Mouse (Mus musculus): ENCODE data around the gene Fat3. TPM values are rescaled to one million over a fixed set of nuclear protein-coding genes. Genes with fewer than 3 reads are reported as not detected.

Fat3 gene
- polyA plus RNA-seq, 1 experiment from 2014 or later = 6.5 TPM

DNA sequence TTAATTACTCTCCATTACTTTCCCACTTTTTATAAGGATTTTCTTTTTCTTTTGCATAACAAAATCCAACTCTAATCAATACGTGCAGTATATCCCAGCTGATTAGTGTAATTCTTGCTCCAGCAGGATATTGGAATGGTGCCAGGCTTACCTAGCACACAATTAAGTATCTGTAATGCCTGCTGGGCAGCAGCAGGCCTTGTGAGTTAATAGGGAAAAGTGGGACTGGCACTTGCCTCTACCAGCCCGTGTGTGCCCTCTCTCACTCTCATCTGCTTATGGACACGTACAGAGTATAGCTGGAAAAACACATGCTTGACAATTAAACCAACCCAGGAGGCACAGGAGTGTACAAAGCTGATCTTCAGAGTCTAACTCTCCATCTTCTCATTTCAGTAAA lies 11.4 kb downstream of the Fat3 start:
- no peak for DNase-seq (ENCODE audit: low spot score)

DNA sequence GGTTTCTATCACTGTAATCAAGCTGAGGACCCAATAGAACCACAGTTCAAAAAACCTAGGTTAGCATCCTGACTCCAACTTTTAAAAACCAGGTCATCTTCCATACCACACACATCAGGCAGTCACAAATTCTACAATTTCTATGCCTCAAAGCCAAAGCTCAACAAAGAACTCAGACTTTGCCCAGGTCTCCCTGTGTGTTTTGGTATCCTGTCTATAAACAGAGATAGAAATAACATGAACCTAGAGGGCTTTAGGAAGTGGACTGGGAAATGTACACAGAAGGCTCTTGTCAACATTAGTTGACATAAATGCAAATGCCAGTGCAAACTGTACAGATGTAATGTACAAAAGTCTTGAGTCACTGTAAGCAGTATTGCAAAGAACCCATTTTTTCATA lies 13.5 kb downstream of the Fat3 start:
- H3K27me3 ChIP-seq (ENCODE audit: insufficient read depth, poor library complexity, severe bottlenecking) = no peaks in the 10 kb centered on the region
- H3K27ac ChIP-seq = no peak overlapping the region
- peaks cover 46% of the 10 kb centered on the region for H3K4me1 ChIP-seq (replicated peaks)
- no peak overlapping the region for H3K4me3 ChIP-seq
- no peak for DNase-seq (ENCODE audit: low spot score)
- H3K9me3 ChIP-seq = no peaks in the 10 kb centered on the region
- H3K36me3 ChIP-seq = no peaks in the 10 kb centered on the region

More for the DNA sequence above, 11.4 kb downstream of the Fat3 start:
- Histone ChIP-seq H3K4me1 (replicated peaks) (peaks cover 41% of the 10 kb centered on the region), H3K9me3 (no peaks in the 10 kb centered on the region), H3K36me3 (no peaks in the 10 kb centered on the region), H3K27me3 (ENCODE audit: insufficient read depth, poor library complexity, severe bottlenecking) (no peaks in the 10 kb centered on the region), H3K27ac (no peak overlapping the region), H3K4me3 (no peak overlapping the region)
- WGBS = 84% methylated on average over 3 of the region's 3 CpGs

DNA sequence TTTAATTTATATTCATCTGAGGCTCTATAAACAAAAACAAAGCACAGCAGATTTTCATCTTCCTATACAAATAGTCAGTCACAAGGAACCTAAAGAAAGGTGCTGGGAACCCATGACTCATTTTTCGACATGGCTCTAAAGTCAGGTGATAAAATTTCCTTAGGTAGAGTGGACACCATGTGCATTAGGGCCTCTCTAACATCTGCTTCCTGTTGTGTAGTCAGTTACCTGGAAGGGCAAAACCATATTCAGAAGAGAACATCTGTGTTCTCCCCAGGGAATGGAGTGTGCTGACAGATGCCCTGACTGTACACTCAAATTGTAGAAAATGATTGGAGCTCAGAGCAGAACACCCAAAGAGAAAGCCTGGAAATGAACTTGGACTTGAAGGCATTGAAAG lies 14.9 kb downstream of the Fat3 start:
- H3K27me3 ChIP-seq (ENCODE audit: insufficient read depth, poor library complexity, severe bottlenecking) = no peaks in the 10 kb centered on the region
- peak overlapping the region; percentile 62; the same call in 1 of the 2 replicates for H3K27ac ChIP-seq
- no peak overlapping the region for H3K4me3 ChIP-seq
- DNase-seq (ENCODE audit: low spot score) = no peak
- no peaks in the 10 kb centered on the region for H3K36me3 ChIP-seq
- H3K9me3 ChIP-seq = no peaks in the 10 kb centered on the region
- H3K4me1 ChIP-seq (replicated peaks) = peaks cover 46% of the 10 kb centered on the region
- WGBS = 85% methylated on average over 1 of the region's 1 CpGs

GRCm38 (mm10) chr9:16485173-16485572 lies 15.9 kb downstream of the Fat3 start:
- no peaks in the 10 kb centered on the region for H3K9me3 ChIP-seq
- 21% methylated on average over 4 of the region's 4 CpGs for WGBS
- peak overlapping the region; percentile 79 for H3K27ac ChIP-seq
- no peak for DNase-seq (ENCODE audit: low spot score)
- peak overlapping the region; percentile 20; the same call in 1 of the 2 replicates for H3K4me3 ChIP-seq
- peaks cover 46% of the 10 kb centered on the region for H3K4me1 ChIP-seq (replicated peaks)
- no peaks in the 10 kb centered on the region for H3K27me3 ChIP-seq (ENCODE audit: insufficient read depth, poor library complexity, severe bottlenecking)
- no peaks in the 10 kb centered on the region for H3K36me3 ChIP-seq

DNA sequence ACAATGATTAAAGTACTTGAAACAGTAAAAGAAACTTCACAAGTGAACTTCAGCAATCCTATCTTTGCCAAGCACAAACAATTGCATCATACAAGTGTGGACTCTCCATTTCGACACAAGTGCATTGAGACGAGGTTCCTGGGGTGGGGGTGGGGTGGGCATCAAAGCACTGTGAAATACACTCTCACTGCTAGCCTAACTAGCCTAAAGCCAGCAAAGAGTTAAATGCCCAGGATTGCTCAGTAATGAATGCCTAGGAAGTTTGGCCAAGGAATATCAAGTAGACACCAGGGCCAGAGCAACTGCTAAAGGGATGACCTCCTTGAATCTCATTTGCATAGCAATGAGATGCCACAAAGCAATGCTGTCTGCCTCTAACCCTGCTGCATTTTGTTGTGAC lies 16.3 kb downstream of the Fat3 start:
- H3K4me3 ChIP-seq = 0 out of 2 replicates have a peak overlapping the region, but pooled peaks have one; percentile 20
- H3K9me3 ChIP-seq = no peaks in the 10 kb centered on the region
- no peaks in the 10 kb centered on the region for H3K36me3 ChIP-seq
- peaks cover 46% of the 10 kb centered on the region for H3K4me1 ChIP-seq (replicated peaks)
- WGBS = 27% methylated on average over 2 of the region's 2 CpGs
- peak overlapping the region; percentile 79 for H3K27ac ChIP-seq
- no peaks in the 10 kb centered on the region for H3K27me3 ChIP-seq (ENCODE audit: insufficient read depth, poor library complexity, severe bottlenecking)
- peak; percentile 46 for DNase-seq (ENCODE audit: low spot score)

DNA sequence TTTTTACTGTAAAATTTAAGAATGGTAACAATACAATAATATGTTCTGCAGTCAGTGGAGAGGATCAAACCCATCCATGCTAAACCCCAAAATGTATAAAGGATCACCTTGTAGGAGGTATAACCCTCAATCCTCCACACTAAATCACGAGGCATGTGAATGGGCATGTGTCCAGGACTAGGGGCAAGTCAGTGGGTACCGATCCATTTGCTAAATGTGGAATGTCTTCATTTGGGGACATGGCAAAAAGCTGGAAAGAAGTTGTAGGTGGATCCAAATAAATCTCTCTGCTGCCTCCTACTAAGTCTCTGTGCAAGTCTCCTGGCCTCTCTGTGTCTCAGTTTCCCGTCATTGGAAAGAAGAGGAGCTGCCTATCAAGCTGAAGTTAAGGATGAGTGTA lies 39.6 kb downstream of the Fat3 start:
- Histone ChIP-seq H3K36me3 (peaks cover 8% of the 10 kb centered on the region; the same call in 1 of the 2 replicates), H3K27me3 (ENCODE audit: insufficient read depth, poor library complexity, severe bottlenecking) (no peaks in the 10 kb centered on the region), H3K9me3 (no peaks in the 10 kb centered on the region), H3K27ac (no peak overlapping the region), H3K4me1 (replicated peaks) (no peaks in the 10 kb centered on the region), H3K4me3 (no peak overlapping the region)
- DNase-seq (ENCODE audit: low spot score) = no peak
- 95% methylated on average over 3 of the region's 3 CpGs for WGBS

DNA sequence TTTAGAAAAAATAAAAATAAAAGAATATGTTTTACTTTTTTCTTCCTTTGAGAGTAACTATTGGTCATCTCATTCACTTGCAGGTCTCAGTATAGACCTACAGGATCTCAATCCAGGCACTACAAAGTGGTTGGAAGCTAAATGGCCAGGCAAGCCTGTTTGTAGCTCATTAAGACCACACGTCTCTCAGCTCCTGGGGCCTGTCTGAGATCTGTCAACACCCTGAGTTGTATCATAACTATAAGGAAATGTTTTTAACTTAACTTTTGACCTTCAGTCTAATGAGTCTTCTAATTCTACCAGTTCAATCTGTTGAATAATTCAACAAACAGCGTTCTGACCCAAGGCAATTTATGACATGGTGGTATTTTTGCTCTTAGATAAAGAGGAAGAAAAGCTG lies 40.5 kb downstream of the Fat3 start:
- Histone ChIP-seq H3K27me3 (ENCODE audit: insufficient read depth, poor library complexity, severe bottlenecking) (no peaks in the 10 kb centered on the region), H3K4me1 (replicated peaks) (no peaks in the 10 kb centered on the region), H3K9me3 (no peaks in the 10 kb centered on the region), H3K36me3 (peaks cover 8% of the 10 kb centered on the region; the same call in 1 of the 2 replicates), H3K4me3 (no peak overlapping the region), H3K27ac (no peak overlapping the region)
- WGBS = 72% methylated on average over 2 of the region's 2 CpGs
- DNase-seq (ENCODE audit: low spot score) = no peak

GRCm38 (mm10) chr9:16441930-16442329 lies 59.2 kb downstream of the Fat3 start:
- H3K9me3 ChIP-seq = no peaks in the 10 kb centered on the region
- H3K4me3 ChIP-seq = no peak overlapping the region
- DNase-seq (ENCODE audit: low spot score) = no peak
- H3K27ac ChIP-seq = peak overlapping the region; percentile 45
- H3K36me3 ChIP-seq = no peaks in the 10 kb centered on the region
- peaks cover 62% of the 10 kb centered on the region for H3K4me1 ChIP-seq (replicated peaks)
- whole genome bisulfite sequencing = 89% methylated on average over 4 of the region's 4 CpGs
- no peaks in the 10 kb centered on the region for H3K27me3 ChIP-seq (ENCODE audit: insufficient read depth, poor library complexity, severe bottlenecking)

DNA sequence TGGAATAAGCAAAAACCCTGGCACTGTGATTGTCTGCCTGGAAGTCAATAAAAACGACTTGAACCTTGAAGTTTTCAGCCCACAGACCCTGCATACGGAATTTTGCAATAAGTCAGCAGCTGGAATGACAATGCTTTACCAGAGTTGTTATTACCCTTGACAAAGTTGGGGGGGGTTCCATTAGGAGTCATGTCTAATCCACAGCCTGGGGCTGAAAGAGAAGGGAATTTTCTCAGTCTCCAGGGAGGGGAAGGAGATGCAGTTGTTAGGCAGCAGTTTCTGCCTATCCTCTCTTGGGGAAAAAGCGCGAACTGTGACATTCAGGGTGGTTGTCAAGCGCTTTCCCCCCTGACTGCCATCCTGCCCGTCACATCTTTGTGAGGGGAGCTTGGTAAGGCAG lies 60.4 kb downstream of the Fat3 start:
- H3K27ac ChIP-seq = peak overlapping the region; percentile 76
- H3K4me1 ChIP-seq (replicated peaks) = peaks cover 68% of the 10 kb centered on the region
- DNase-seq (ENCODE audit: low spot score) = peak; percentile 6
- no peaks in the 10 kb centered on the region for H3K36me3 ChIP-seq
- WGBS = 40% methylated on average over 6 of the region's 6 CpGs
- no peaks in the 10 kb centered on the region for H3K9me3 ChIP-seq
- no peaks in the 10 kb centered on the region for H3K27me3 ChIP-seq (ENCODE audit: insufficient read depth, poor library complexity, severe bottlenecking)
- no peak overlapping the region; the same call in 1 of the 2 replicates for H3K4me3 ChIP-seq

DNA sequence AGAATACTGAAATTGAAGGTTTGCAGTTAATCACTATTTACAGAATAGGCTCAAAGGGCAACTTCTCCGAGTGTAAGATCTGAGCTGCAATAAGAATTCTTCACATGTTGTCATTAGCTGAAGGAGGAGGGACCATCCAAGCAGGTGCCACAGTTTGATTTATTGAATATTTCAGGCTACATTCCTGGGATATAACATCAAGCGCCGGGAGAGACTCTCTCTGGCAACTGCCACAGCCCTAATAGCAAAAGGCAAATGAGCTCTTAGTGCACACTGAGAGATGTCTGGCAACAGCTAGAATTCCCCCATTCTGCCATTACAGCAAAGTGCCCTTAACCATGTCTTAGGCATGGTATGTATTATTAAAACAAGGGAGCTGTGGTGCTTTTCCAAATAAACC lies 61.1 kb downstream of the Fat3 start:
- H3K27me3 ChIP-seq (ENCODE audit: insufficient read depth, poor library complexity, severe bottlenecking) = no peaks in the 10 kb centered on the region
- no peaks in the 10 kb centered on the region for H3K36me3 ChIP-seq
- no peaks in the 10 kb centered on the region for H3K9me3 ChIP-seq
- 59% methylated on average over 3 of the region's 3 CpGs for WGBS
- H3K4me1 ChIP-seq (replicated peaks) = peaks cover 71% of the 10 kb centered on the region
- H3K4me3 ChIP-seq = no peak overlapping the region
- DNase-seq (ENCODE audit: low spot score) = no peak
- peak overlapping the region; percentile 76 for H3K27ac ChIP-seq

DNA sequence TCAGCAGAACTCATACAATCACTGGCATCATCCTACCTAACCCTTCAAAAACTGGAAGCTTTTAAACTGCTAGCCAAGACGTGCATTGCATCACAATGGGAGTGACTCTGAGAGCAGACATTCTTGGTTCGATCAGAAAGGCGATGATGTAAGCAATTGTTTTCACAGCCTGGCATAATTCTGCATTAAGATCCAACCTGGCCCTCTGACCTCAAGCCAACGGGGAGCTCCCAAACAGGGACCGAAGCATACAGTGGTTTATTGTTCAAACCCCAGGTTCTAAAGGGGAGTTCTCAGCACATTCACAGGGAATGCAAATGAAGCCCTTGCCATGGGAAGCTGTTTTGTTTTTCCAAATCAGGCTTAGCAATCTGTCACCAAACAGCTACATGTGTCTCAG lies 63.3 kb downstream of the Fat3 start:
- Histone ChIP-seq H3K27me3 (ENCODE audit: insufficient read depth, poor library complexity, severe bottlenecking) (no peaks in the 10 kb centered on the region), H3K27ac (peak overlapping the region; percentile 85), H3K36me3 (no peaks in the 10 kb centered on the region), H3K4me3 (peak overlapping the region; percentile 27), H3K9me3 (no peaks in the 10 kb centered on the region), H3K4me1 (replicated peaks) (peaks cover 72% of the 10 kb centered on the region)
- peak; percentile 72 for DNase-seq (ENCODE audit: low spot score)
- WGBS = 4% methylated on average over 5 of the region's 5 CpGs

DNA sequence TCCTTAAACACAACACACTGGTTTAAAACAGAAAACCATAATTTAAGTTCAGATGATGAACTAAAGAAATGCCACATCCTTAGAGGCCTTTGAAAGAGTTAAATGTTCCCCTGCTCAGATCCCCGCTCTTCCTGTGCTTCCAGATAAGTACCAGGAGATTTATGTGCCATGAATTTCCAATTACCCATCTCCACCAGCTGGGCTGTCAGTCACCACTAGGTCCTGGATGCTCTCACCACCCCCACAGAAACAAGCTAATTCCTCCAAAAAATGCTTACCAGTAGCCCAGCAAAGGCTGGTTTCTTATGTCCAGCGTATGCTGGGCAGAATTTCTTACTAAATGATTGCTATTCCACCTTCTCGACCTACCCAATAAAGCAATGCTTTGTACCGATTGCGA lies 72.5 kb downstream of the Fat3 start:
- WGBS = 68% methylated on average over 5 of the region's 5 CpGs
- no peak overlapping the region for H3K27ac ChIP-seq
- no peak for DNase-seq (ENCODE audit: low spot score)

DNA sequence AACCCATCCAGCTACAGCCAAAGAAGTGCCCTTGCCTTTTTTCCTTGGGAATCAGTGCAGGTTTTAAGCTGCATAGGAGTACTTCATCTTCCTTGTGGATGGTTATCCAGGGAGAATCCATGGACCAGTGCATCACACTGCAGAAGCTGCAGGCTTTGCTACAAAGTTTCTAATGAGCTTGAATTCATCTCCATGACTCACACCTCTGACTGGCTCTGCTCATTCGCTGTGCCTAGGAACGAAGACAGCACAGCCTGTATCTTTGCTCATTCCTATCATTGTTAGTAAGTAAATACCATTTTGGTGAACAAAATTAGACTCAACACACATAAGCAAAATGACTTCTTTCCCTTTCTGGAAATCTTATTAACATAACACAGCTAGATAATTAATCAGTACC lies 78.4 kb downstream of the Fat3 start:
- Histone ChIP-seq H3K9me3 (no peaks in the 10 kb centered on the region), H3K27ac (no peak overlapping the region), H3K4me1 (replicated peaks) (peaks cover 4% of the 10 kb centered on the region), H3K36me3 (no peaks in the 10 kb centered on the region), H3K4me3 (no peak overlapping the region), H3K27me3 (ENCODE audit: insufficient read depth, poor library complexity, severe bottlenecking) (no peaks in the 10 kb centered on the region)
- DNase-seq (ENCODE audit: low spot score) = no peak
- WGBS = 90% methylated on average over 2 of the region's 2 CpGs

More for the DNA sequence above, 72.5 kb downstream of the Fat3 start:
- H3K4me1 ChIP-seq (replicated peaks) = peaks cover 16% of the 10 kb centered on the region
- H3K4me3 ChIP-seq = no peak overlapping the region
- H3K27me3 ChIP-seq (ENCODE audit: insufficient read depth, poor library complexity, severe bottlenecking) = no peaks in the 10 kb centered on the region
- no peaks in the 10 kb centered on the region for H3K36me3 ChIP-seq
- no peaks in the 10 kb centered on the region for H3K9me3 ChIP-seq

DNA sequence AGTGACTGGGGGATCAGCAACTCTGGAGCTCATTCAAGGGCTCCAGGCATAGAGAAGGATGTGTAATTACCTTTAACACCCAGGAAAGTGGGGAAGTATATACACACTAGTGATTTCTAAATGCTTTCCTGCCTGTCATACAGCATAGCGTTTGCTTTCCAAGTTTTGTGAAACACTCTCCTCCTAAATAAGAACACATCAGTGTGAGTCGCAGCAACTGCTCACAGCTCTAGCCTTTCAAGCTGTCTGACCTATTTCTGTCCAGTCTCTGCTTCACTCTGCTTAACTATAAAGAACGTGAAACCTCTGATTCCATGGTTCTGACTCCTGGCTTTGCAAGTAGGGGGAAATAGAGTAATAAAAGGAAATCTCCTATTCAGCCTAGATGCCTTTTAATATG lies 98.3 kb downstream of the Fat3 start:
- DNase-seq (ENCODE audit: low spot score) = no peak
- Histone ChIP-seq H3K27ac (no peak overlapping the region), H3K4me3 (no peak overlapping the region), H3K27me3 (ENCODE audit: insufficient read depth, poor library complexity, severe bottlenecking) (no peaks in the 10 kb centered on the region), H3K4me1 (replicated peaks) (peaks cover 61% of the 10 kb centered on the region), H3K36me3 (no peaks in the 10 kb centered on the region), H3K9me3 (no peaks in the 10 kb centered on the region)
- 71% methylated on average over 3 of the region's 3 CpGs for WGBS

All from hindbrain, embryonic 10.5 days (tissue).